Mouse (Mus musculus) stomach, postnatal 0 days (tissue): ENCODE measurements around the gene Dctn3.

Source experiments
- CTCF ChIP-seq: IDR thresholded peaks from 2 replicates; pipeline ENCODE4 v1.5.1; 2016; ENCODE audit warnings: antibody characterized with exemption, low read depth, mild to moderate bottlenecking, moderate library complexity
- EP300 ChIP-seq: optimal IDR thresholded peaks from 2 replicates; pipeline ENCODE3; 2016; ENCODE audit warnings: antibody characterized with exemption

GRCm38 (mm10) chr4:41666646-41667045, 56.3 kb downstream of the Dctn3 start:
- TF ChIP-seq CTCF, result no peak
- no peak for TF ChIP-seq EP300
